In the genomic region with DNA sequence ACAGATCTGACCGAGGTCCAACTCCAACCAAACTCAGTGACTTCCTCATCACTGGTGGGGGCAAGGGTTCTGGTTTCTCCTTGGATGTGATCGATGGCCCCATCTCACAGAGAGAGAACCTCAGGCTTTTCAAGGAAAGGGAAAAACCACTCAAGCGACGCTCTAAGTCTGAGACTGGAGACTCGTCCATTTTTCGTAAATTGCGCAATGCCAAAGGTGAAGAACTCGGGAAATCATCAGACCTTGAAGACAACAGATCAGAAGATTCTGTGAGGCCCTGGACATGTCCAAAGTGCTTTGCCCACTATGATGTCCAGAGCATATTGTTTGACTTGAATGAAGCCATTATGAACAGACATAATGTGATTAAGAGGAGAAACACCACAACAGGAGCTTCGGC, we compare ENCODE assay signal across 20 mouse cellular contexts.
"Had no signal": no experiment of that assay in that cellular context is flagged by ENCODE, and none has a peak within 500 bp of the region (broad histone marks: within the 10 kb centered on the region; RNA-seq: fewer than 3 reads in every experiment).

No protein-coding gene starts in this region.

- H3K36me3 ChIP-seq: liver, embryonic 15.5 days; midbrain, embryonic 15.5 days; neural tube, embryonic 13.5 days; neural tube, embryonic 15.5 days had no signal

- H3K4me2 ChIP-seq: liver, embryonic 15.5 days; lung, embryonic 15.5 days; midbrain, embryonic 11.5 days; midbrain, embryonic 13.5 days; midbrain, embryonic 15.5 days; neural tube, embryonic 13.5 days; neural tube, embryonic 15.5 days had no signal

- H3K4me3 ChIP-seq: liver, embryonic 15.5 days; lung, embryonic 15.5 days; megakaryocyte, embryonic 14.5 days; midbrain, embryonic 13.5 days; midbrain, embryonic 15.5 days; neural tube, embryonic 13.5 days; neural tube, embryonic 15.5 days had no signal

- H3K27me3 ChIP-seq: liver, embryonic 15.5 days; lung, embryonic 15.5 days; midbrain, embryonic 13.5 days; midbrain, embryonic 15.5 days; neural tube, embryonic 13.5 days; neural tube, embryonic 15.5 days had no signal

- DNase-seq: liver, postnatal 0 days; lung, adult 2 months; lung, postnatal 14 days; lung, postnatal 36 days; retina, postnatal 1 day; right cerebral cortex, adult 18-20 months; right cerebral cortex, postnatal 25 days; right cerebral cortex, postnatal 4 days; spleen, adult 18-20 months; thymus, adult 18-20 months; thymus, postnatal 14 days; thymus, postnatal 4 days had no signal
